Mouse (Mus musculus) MEL-GATA-1-ER (cell line): ENCODE results near the gene Chst8.

Source experiments
- DNase-seq: peaks from one replicate; pipeline ENCODE4 v3.0.0-alpha.2; 2012; ENCODE audit warnings: low read depth; ENCODE audit errors: extremely low read depth

Chst8 gene

DNA sequence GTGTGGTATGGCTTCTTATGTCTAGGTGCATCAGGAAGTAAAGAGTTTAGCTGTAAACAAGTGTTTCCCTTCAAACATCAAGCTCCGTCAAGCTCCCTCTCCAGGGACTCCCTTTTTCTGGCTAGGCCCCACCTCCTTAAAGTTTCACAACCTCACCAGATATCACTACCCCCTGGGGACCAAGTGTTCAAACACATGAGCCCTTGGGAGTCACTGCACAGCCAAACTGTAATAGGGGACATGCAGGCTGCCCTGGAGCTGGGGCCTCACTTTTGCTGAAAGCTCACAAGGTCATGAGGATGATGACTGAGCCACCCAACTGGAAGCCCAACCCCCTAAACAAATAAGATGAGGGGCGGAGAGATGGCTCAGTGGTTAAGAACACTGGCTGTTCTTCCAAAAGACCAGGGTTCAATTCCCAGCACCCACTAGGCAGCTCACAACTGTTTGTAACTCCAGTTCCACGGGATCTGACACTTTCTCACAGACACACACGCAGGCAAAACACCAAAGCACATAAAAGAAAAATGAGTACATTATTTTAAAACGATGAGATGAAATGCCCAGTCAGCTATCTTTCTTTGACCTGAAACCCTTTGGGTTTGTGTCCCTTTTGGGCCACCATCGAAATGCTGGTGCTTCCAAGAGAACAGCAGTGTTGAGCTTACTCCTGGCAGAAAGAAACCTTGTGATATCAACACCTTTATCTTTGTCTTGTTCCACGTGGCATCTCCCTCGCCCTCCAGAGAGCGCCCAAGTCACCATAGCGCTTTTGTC is 179.4 kb downstream of the Chst8 start:
- no peak for DNase-seq

GRCm38 (mm10) chr7:34630211-34631085 is 182.1 kb downstream of the Chst8 start:
- DNase-seq = no peak

- no peak for DNase-seq
Observed at GRCm38 (mm10) chr7:34629702-34630210, 182.8 kb downstream of the Chst8 start.
